Mouse (Mus musculus) hindlimb bud, embryonic 11.5 days (tissue): Measurements from ENCODE around the gene Klhdc8a.
"Not testable (repeated sequence)": the region's sequence is repeated elsewhere in the genome, so short reads cannot be mapped to it uniquely, and the experiment has no call there.

Source experiments
- DNase-seq: peaks from one replicate; pipeline ENCODE4 v3.0.0-alpha.2; 2012; ENCODE audit warnings: low read depth, low spot score; ENCODE audit errors: extremely low spot score

The Klhdc8a gene

GRCm38 (mm10) chr1:132298425-132298800, at the start of gene Klhdc8a:
Klhdc8a (plus strand) TSS chr1:132298626.
- DNase-seq, result no peak

GRCm38 (mm10) chr1:132254467-132254866, 44.0 kb upstream of the Klhdc8a start:
- no peak for DNase-seq

GRCm38 (mm10) chr1:132260331-132260730, 38.1 kb upstream of the Klhdc8a start:
- no peak for DNase-seq

- DNase-seq, result no peak
These were observed 37.4 kb upstream of the Klhdc8a start for GRCm38 (mm10) chr1:132261058-132261457.

GRCm38 (mm10) chr1:132263618-132264017, 34.8 kb upstream of the Klhdc8a start:
- DNase-seq, result no peak

GRCm38 (mm10) chr1:132264577-132264976, 33.8 kb upstream of the Klhdc8a start:
- no peak for DNase-seq

- DNase-seq, result peak; percentile 26
These were observed 33.1 kb upstream of the Klhdc8a start for GRCm38 (mm10) chr1:132265211-132265859.

- DNase-seq, result no peak
These were observed 32.5 kb upstream of the Klhdc8a start for GRCm38 (mm10) chr1:132265936-132266335.

GRCm38 (mm10) chr1:132266791-132267557, 31.5 kb upstream of the Klhdc8a start:
- DNase-seq, result no peak

- no peak for DNase-seq
These were observed 30.5 kb upstream of the Klhdc8a start for GRCm38 (mm10) chr1:132267959-132268358.

- no peak for DNase-seq
These were observed 29.9 kb upstream of the Klhdc8a start for GRCm38 (mm10) chr1:132268418-132269060.

- DNase-seq, result no peak
These were observed 27.2 kb upstream of the Klhdc8a start for GRCm38 (mm10) chr1:132271237-132271636.

- no peak for DNase-seq
These were observed 21.7 kb upstream of the Klhdc8a start for GRCm38 (mm10) chr1:132276694-132277093.

- DNase-seq, result no peak
These were observed 21.3 kb upstream of the Klhdc8a start for GRCm38 (mm10) chr1:132277124-132277523.

- not testable (repeated sequence) for DNase-seq
These were observed 17.8 kb upstream of the Klhdc8a start for GRCm38 (mm10) chr1:132280636-132281035.

- no peak for DNase-seq
These were observed 16.8 kb upstream of the Klhdc8a start for GRCm38 (mm10) chr1:132281523-132282176.

- no peak for DNase-seq
These were observed 16.3 kb upstream of the Klhdc8a start for GRCm38 (mm10) chr1:132282177-132282536.

GRCm38 (mm10) chr1:132283018-132283417, 15.4 kb upstream of the Klhdc8a start:
- DNase-seq, result no peak

- no peak for DNase-seq
These were observed 11.7 kb upstream of the Klhdc8a start for GRCm38 (mm10) chr1:132286735-132287134.

GRCm38 (mm10) chr1:132287445-132287844, 11.0 kb upstream of the Klhdc8a start:
- DNase-seq, result no peak

GRCm38 (mm10) chr1:132287991-132288451, 10.4 kb upstream of the Klhdc8a start:
- no peak for DNase-seq
